Mouse (Mus musculus): Measurements from ENCODE around the gene 2010109A12Rik.

The 2010109A12Rik gene

DNA sequence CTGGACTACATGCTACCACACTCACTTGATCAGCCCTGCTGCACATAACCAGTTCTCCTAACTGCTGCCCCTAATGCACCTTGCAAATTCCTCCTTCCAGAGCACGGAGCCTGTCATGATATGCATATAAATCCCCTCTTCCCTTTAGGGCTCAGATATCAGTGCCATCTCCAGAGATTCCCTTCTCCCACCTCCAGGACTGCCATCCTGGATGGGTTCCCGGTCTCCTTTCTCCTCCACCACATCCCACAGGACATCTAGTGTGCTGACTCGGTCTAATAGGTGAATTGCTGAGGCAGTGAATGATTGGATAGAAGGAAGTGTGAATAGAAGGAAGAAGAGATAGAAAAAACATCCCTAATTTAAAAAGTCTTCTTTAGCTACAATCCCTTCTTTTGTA is 25.4 kb downstream of the 2010109A12Rik start:
- no peak for DNase-seq (ENCODE audit: low spot score)

DNA sequence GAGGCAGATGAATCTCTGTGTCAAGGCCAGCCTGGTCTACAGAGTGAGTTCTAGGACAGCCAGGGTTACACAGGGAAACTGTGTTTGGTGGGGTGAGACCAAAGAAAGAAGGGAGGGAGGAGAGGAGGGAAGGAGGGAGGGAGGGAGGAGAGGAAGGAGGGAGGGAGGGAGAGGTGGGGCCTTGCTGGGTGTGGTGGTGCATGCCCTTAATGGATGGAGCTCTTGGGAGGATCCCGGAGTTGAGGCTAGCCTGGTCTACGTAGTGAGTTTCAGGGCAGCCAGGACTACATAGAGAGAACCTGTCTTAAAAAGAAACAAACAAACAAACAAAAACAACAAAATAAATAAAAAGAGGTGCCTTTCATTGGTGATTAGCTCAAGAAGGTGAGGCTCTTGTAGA is 26.5 kb downstream of the 2010109A12Rik start:
- DNase-seq (ENCODE audit: low spot score), result no peak

DNA sequence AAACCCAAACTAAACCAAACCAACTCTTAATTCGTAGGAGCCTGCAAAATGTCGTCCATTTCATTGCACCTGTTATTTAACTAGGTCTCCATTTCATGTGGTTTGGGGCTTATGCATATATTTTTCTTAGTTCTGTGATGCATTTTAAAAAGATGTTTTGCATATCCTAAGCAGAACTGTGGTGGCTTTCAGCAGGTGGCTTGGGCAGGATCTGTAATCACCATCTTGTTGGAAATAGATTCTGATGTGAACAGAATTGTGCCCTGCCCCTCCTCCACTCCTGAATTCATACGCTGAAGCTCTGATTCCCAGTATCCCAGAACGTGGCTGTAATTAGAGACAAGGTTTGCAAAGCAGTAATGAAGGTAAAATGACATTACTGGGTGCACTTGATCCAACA is 27.8 kb downstream of the 2010109A12Rik start:
- no peak for DNase-seq (ENCODE audit: low spot score)

DNA sequence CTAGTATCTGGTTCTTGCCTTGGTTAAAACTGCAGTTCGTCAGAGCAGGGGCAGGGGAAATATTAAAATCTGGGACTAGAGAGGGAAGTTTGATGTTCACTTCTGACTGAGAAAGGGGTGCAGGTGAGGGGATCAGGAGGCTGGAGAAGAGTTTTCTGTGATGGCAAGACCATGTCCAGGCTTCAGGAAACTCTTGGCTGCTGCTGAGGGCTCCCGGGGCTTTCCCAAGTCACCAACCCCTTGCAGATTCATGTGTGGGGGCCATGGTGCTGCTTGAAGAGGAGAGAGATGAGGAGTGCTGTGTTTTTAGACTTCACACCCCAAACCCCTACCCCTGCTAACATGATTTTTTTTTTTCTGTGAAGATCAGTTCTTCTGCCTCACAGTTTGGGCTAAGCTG is 28.3 kb downstream of the 2010109A12Rik start:
- DNase-seq (ENCODE audit: low spot score), result no peak

DNA sequence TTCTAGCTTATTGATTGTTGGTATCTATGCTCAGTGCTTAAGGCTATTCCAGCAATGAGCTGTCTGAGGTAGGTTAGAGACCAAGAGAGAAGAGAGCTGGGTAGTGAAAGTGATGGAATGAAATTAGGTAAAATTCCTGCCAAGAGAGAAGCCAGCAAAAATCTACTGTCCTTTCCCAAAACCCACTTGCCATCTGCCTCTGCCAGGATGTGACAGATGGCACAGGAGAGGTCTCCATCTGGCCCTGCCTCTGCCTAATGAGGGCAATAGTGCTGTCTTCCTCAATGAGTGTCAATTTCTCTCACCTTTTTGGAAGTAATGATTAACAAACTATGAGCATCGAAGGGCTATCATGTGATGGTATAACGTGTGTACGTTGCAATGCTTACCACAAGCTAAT is 29.6 kb downstream of the 2010109A12Rik start:
- no peak for DNase-seq (ENCODE audit: low spot score)

DNA sequence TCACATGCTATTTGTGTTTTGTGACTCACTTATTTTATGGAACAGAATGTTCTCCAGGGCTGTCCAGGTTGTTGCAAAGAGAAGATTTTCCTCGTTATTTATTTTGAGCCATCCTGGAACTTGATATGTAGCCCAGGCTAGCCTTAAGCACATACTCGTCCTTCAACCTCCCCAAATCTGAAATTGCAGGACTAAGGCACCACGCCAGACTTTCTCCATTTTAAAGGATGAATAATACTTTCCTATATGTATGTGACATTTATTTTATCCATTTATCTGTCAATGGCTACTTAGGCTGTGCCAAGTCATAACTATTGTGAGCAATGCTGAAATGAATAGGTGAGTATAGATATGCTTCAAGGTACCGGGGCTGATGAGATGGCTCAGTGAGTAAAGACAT is 30.2 kb downstream of the 2010109A12Rik start:
- no peak for DNase-seq (ENCODE audit: low spot score)

DNA sequence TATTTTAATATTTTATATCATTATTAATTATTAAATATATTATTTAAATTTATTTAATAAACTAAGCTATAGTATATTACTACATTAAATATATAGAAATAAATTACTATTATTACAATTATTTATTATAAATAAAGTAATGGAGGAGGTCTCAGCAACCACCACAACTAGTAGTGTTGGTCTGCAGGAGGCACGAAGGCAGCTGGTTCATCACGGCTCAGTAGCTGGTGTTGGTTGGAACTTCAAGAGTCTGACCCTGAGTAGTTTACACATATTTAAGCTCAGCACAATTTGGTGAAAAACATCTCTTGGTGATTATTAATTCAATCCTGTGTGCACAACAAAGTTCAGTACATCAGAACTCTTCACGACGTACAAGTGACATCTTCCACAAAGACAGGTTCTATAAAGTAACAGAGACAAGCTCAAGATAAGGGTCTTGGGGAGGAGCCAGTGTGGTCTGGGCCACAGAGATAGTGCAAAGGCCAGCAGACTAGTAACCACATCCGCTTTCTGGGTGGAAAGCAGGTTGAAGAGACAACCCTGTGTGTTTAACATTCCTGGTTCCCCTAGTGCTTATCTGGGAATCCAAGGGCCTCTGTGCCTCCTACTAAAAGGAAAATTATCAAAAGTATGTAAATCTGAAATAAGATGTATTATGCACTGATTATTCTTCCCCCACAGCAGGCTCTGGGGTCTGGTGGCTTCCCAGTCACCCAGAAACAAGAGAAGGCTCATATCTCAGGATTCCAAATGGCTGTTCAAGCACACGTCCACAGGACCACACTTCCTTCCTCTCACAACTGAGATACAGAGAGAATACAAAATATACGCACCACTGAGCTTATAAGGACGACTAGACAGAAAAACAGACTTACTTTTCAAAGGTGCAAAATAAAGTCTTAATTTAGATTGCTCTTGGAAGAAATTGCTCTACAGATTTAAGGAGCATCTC is 33.5 kb downstream of the 2010109A12Rik start:
- no peak for DNase-seq (ENCODE audit: low spot score)

DNA sequence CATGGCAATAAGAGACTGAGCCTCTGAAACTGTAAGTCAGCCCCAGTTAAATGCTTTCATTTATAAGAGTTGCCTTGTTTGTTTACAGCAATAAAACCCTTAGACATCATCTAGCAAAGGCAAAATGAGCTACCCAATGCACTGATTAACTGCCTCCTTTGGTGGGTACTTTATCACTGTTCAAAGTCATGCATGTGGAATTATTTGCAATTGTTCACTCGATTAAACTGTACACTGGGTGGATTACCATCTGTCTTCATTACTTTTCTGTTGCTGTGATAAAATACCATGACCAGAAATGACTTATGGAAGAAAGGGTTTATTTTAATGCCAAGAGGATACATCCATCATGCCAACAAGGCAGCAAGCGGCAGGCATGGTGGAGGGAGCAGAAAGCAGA is 39.0 kb downstream of the 2010109A12Rik start:
- no peak for DNase-seq (ENCODE audit: low spot score)

DNA sequence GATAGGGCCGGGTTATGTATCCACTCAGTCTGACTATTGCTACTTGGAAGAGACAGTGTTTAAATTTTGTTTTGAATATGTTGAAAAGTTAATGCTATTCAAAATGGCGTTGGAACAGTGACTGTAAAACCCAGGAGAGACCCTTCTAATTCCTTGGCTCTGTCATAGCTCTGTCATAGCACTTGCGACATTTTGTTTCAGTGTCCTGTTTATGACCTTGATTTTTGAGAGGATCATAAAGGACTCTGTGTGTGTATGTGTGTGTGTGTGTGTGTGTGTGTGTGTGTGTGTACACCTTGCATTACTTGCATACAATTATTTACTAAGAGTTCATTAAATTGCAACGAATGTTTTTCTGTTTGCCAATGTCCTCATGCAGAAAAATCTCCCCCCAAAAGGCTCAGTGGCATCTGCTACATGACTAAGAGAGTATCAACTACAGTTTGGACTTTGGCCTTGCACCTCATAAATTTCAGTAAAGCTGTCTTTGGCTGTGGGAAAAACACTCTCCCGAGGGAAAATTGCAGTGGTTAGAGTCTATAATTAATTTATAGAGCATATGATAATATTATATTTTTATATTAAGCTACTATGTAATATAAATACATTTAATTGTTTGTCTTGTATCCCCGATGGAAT is 43.7 kb downstream of the 2010109A12Rik start:
- DNase-seq (ENCODE audit: low spot score), result no peak

DNA sequence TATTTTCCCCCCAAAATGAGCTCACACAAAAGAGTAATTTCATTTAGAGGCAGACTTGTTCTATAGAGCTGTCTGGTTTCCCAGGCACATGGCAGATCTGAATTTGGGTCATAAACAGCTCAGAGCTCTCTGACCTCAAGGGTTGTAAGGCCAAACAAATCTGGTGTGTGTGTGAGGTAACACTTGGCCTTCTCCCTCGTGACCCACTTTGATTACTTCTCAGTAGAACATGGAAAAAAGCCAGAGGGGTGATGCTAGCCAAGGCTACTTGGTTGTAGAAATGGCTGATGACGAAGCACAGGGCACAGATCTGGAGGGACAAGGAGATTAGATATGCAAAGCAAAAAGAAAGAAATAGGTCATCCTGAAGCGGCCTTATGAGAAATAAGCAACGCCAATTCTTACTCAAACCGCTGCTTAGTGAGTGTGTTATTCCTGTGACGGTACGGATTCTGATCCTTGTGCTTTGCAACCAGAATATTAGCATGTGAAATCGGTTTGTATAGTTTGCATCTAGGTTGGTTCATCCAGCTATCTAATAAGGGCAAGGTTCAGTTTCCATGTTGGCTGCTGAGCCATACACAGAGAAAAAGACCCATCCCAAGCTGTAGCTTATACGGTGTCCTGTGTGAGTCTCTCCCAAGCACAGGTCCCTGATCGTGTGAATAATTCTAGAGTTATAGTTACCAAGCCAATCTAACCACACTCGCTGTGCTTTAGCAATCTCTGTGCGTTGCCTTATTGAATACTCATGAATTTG is 44.9 kb downstream of the 2010109A12Rik start:
- peak; percentile 82 for DNase-seq (ENCODE audit: low spot score)

DNA sequence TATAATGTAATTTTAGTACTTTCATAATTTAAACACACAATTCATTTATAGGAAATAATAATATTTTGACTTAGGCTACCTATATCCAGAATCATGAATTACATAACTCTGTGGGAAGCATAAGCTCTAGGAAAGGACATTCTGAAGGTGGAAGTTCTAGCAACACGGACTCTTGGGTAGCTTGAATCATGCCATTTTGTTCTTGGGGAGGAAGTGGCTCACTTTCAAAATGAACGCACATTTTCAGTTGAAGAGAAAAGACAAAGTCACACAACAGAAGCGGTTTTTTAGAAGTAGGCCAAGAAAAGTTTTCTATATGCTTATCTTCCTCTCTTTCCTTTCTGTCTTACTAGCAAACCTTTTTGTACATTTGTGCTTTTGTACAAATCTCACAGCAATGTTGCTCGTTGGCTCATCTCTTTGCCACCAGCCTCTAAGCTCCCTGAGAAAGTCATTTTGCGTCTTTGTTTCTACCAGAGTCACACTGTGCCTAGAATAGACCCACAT is 49.5 kb downstream of the 2010109A12Rik start:
- no peak for DNase-seq (ENCODE audit: low spot score)

DNA sequence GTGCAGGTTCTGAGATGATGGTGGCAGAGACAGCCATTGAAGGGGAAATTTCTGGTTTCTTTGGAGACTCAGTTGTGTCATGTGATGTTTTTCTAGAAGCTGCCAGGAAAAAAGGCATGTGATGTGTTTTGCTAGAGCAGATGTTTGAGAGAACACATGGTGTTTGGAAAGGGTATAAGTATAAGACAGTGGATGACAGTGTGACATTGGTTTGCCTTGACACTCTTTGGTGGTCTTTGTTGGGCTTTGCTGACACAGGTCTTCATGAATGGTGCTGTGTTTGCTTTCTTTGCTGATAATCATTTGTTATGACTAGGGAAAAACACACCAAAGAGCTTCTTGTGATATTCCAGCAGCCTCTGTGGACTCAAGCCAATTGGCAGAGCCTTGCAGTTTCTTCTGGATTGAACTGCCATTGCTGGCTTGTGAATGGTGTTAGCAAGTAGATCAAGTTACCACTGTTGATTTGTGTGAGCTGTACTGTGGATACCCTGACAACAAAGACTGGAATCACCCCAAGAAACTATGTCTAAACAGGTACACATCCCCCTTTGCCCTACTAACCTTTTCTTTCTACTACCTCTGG is 50.6 kb downstream of the 2010109A12Rik start:
- DNase-seq (ENCODE audit: low spot score), result no peak

DNA sequence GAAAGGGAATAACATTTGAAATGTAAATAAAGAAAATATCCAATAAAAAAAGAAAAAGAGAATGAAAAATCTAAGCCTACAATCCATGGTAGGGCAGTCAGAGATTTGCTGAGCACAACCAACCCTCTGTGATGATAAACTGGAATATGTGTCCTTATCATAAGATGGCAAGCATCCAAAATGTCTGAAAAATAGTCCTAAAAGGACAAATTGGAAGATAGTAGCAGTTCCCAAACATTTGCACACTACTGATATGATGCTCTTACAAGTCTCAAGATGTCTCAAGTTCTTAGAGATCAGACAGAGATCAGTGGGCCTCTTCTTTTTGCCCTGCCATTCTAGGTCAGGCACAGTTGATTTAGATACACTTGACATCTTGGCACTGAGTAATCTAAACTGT is 53.0 kb downstream of the 2010109A12Rik start:
- DNase-seq (ENCODE audit: low spot score), result no peak

DNA sequence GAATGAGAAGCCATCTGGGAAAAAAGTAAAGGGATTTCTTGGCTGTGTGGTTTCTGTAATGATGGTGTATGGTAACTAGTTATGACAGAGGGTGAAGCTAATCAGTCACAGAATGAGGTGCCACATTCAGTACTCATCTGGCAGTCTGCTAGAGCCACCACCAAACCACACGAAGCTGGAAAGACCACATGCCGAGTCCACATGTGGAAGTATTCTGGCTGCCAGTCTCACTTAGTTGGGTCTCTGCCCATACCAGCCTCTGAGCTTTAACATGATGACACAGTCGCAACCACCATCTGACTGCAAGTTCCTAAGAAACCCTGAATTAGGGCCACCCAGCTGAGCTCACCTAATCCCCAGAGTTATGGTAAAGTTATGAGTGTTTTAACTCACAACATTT is 54.7 kb downstream of the 2010109A12Rik start:
- no peak for DNase-seq (ENCODE audit: low spot score)

DNA sequence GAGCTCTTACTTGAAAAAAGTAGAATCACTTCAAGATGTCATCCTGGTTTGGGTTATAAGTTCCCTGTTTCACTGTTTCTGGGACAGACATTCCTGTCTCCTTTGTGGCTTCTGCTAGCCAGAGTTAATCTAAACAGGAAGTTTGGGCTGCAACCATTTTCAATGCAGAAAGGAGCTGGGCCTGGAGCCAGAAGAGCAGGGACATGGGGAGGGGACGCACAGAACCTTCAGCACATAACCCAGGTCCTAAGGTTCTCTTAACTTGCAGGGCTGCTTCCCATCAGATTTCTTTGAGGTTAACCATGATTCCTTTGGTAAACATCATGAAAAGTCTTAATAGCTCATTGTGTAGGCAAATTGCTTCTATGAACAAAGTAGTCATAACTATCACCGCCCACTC is 56.4 kb downstream of the 2010109A12Rik start:
- no peak for DNase-seq (ENCODE audit: low spot score)
